Mouse (Mus musculus): ENCODE measurements at regions not wholly inside any gene's neighbourhood (a gene's known extent, or its start where the extent isn't known, plus 50 kb on each side); places are given as distances from the start of the nearest gene placed in this dataset.
A peak's percentile ranks its signal among the peaks of the same experiment; 100 is the strongest.

GRCm38 (mm10) chr7:31208237-31209054 lies 52.8 kb upstream of the Gramd1a start:
- peak; percentile 74 for DNase-seq (ENCODE audit: low read depth, low spot score)

GRCm38 (mm10) chr7:31207563-31208236 lies 52.0 kb upstream of the Gramd1a start:
- no peak for DNase-seq (ENCODE audit: low read depth, low spot score)
